Mouse (Mus musculus): ENCODE data around the gene Lrit3. TPM values are rescaled to one million over a fixed set of nuclear protein-coding genes. Genes with fewer than 3 reads are reported as not detected.
A peak's percentile ranks its signal among the peaks of the same experiment; 100 is the strongest.

Gene Lrit3
- polyA plus RNA-seq, 1 experiment: 0.33 TPM

GRCm38 (mm10) chr3:129822206-129822775 is 18.5 kb upstream of the Lrit3 start, which contains the start of gene Rrh:
TSS of gene Rrh (minus strand) at chr3:129822587.
- H3K27ac ChIP-seq (ENCODE audit: insufficient read depth, low read depth, low read length): no peak within 1 kb of the TSS
- no peak for TF ChIP-seq CTCF (conservative IDR thresholded peaks at IDR 0.05; ENCODE audit: insufficient read depth, insufficient read length, low read depth, low read length)
- no peak for TF ChIP-seq POLR2A (IDR thresholded peaks at IDR 0.05; ENCODE audit: low read depth, low read length)
- H3K27me3 ChIP-seq (replicated peaks; ENCODE audit: control insufficient read depth, insufficient read depth, low read length): no peaks in the 10 kb centered on the region
- no peaks in the 10 kb centered on the region for H3K4me1 ChIP-seq (ENCODE audit: control insufficient read depth, insufficient read depth, low read length)
- DNase-seq: no peak
- no peaks in the 10 kb centered on the region for H3K36me3 ChIP-seq (ENCODE audit: control insufficient read depth, insufficient read depth, low read length)
- no peak within 1 kb of the TSS for H3K4me3 ChIP-seq (ENCODE audit: insufficient read depth, low read depth, low read length)
- WGBS: 96% methylated on average over 11 of the region's 11 CpGs

- TF ChIP-seq POLR2A (IDR thresholded peaks at IDR 0.05; ENCODE audit: low read depth, low read length): no peak
These were observed 17.9 kb upstream of the Lrit3 start for GRCm38 (mm10) chr3:129821736-129822135.

GRCm38 (mm10) chr3:129820847-129821246 is 17.0 kb upstream of the Lrit3 start:
- H3K4me3 ChIP-seq (ENCODE audit: insufficient read depth, low read depth, low read length): no peak overlapping the region
- H3K27ac ChIP-seq (ENCODE audit: insufficient read depth, low read depth, low read length): no peak overlapping the region
- 66% methylated on average over 9 of the region's 9 CpGs for WGBS
- H3K4me1 ChIP-seq (ENCODE audit: control insufficient read depth, insufficient read depth, low read length): no peaks in the 10 kb centered on the region
- H3K27me3 ChIP-seq (replicated peaks; ENCODE audit: control insufficient read depth, insufficient read depth, low read length): no peaks in the 10 kb centered on the region
- no peak for DNase-seq
- H3K36me3 ChIP-seq (ENCODE audit: control insufficient read depth, insufficient read depth, low read length): no peaks in the 10 kb centered on the region
- TF ChIP-seq POLR2A (IDR thresholded peaks at IDR 0.05; ENCODE audit: low read depth, low read length) (no peak), CTCF (conservative IDR thresholded peaks at IDR 0.05; ENCODE audit: insufficient read depth, insufficient read length, low read depth, low read length) (no peak)

More at GRCm38 (mm10) chr3:129821736-129822135, 17.9 kb upstream of the Lrit3 start:
- Histone ChIP-seq H3K36me3 (ENCODE audit: control insufficient read depth, insufficient read depth, low read length) (no peaks in the 10 kb centered on the region), H3K27me3 (replicated peaks; ENCODE audit: control insufficient read depth, insufficient read depth, low read length) (no peaks in the 10 kb centered on the region), H3K4me1 (ENCODE audit: control insufficient read depth, insufficient read depth, low read length) (no peaks in the 10 kb centered on the region), H3K27ac (ENCODE audit: insufficient read depth, low read depth, low read length) (no peak overlapping the region), H3K4me3 (ENCODE audit: insufficient read depth, low read depth, low read length) (no peak overlapping the region)
- 74% methylated on average over 8 of the region's 8 CpGs for WGBS
- no peak for DNase-seq

GRCm38 (mm10) chr3:129799011-129799410 is 4.8 kb downstream of the Lrit3 start:
- no peak for TF ChIP-seq CTCF (conservative IDR thresholded peaks at IDR 0.05; ENCODE audit: insufficient read depth, insufficient read length, low read depth, low read length)
- TF ChIP-seq POLR2A (IDR thresholded peaks at IDR 0.05; ENCODE audit: low read depth, low read length): no peak
- Histone ChIP-seq H3K27me3 (replicated peaks; ENCODE audit: control insufficient read depth, insufficient read depth, low read length) (no peaks in the 10 kb centered on the region), H3K4me3 (ENCODE audit: insufficient read depth, low read depth, low read length) (no peak overlapping the region), H3K27ac (ENCODE audit: insufficient read depth, low read depth, low read length) (peak overlapping the region; percentile 68; the same call in 1 of the 2 replicates), H3K36me3 (ENCODE audit: control insufficient read depth, insufficient read depth, low read length) (no peaks in the 10 kb centered on the region), H3K4me1 (ENCODE audit: control insufficient read depth, insufficient read depth, low read length) (peaks cover 14% of the 10 kb centered on the region)
- whole genome bisulfite sequencing: 56% methylated on average over 2 of the region's 2 CpGs
- DNase-seq: peak; percentile 52

GRCm38 (mm10) chr3:129798551-129798950 is 5.3 kb downstream of the Lrit3 start:
- H3K4me3 ChIP-seq (ENCODE audit: insufficient read depth, low read depth, low read length): peak overlapping the region; percentile 10; the same call in 1 of the 2 replicates
- peak overlapping the region; percentile 68; the same call in 1 of the 2 replicates for H3K27ac ChIP-seq (ENCODE audit: insufficient read depth, low read depth, low read length)
- H3K4me1 ChIP-seq (ENCODE audit: control insufficient read depth, insufficient read depth, low read length): peaks cover 14% of the 10 kb centered on the region
- H3K27me3 ChIP-seq (replicated peaks; ENCODE audit: control insufficient read depth, insufficient read depth, low read length): no peaks in the 10 kb centered on the region
- TF ChIP-seq CTCF (conservative IDR thresholded peaks at IDR 0.05; ENCODE audit: insufficient read depth, insufficient read length, low read depth, low read length) (no peak), POLR2A (IDR thresholded peaks at IDR 0.05; ENCODE audit: low read depth, low read length) (no peak)
- DNase-seq: no peak
- no peaks in the 10 kb centered on the region for H3K36me3 ChIP-seq (ENCODE audit: control insufficient read depth, insufficient read depth, low read length)
- WGBS: 75% methylated on average over 11 of the region's 11 CpGs

GRCm38 (mm10) chr3:129797341-129797740 is 6.5 kb downstream of the Lrit3 start:
- DNase-seq: peak; percentile 80

GRCm38 (mm10) chr3:129793801-129794200 is 10.0 kb downstream of the Lrit3 start:
- TF ChIP-seq CTCF (conservative IDR thresholded peaks at IDR 0.05; ENCODE audit: insufficient read depth, insufficient read length, low read depth, low read length) (no peak), POLR2A (IDR thresholded peaks at IDR 0.05; ENCODE audit: low read depth, low read length) (no peak)
- H3K27ac ChIP-seq (ENCODE audit: insufficient read depth, low read depth, low read length): peak overlapping the region; percentile 68
- H3K4me3 ChIP-seq (ENCODE audit: insufficient read depth, low read depth, low read length): no peak overlapping the region
- peaks cover 14% of the 10 kb centered on the region for H3K4me1 ChIP-seq (ENCODE audit: control insufficient read depth, insufficient read depth, low read length)
- H3K36me3 ChIP-seq (ENCODE audit: control insufficient read depth, insufficient read depth, low read length): no peaks in the 10 kb centered on the region
- WGBS: 48% methylated on average over 5 of the region's 5 CpGs
- no peaks in the 10 kb centered on the region for H3K27me3 ChIP-seq (replicated peaks; ENCODE audit: control insufficient read depth, insufficient read depth, low read length)
- DNase-seq: peak; percentile 92

More at GRCm38 (mm10) chr3:129797341-129797740, 6.5 kb downstream of the Lrit3 start:
- peaks cover 14% of the 10 kb centered on the region for H3K4me1 ChIP-seq (ENCODE audit: control insufficient read depth, insufficient read depth, low read length)
- no peaks in the 10 kb centered on the region for H3K36me3 ChIP-seq (ENCODE audit: control insufficient read depth, insufficient read depth, low read length)
- no peak for TF ChIP-seq CTCF (conservative IDR thresholded peaks at IDR 0.05; ENCODE audit: insufficient read depth, insufficient read length, low read depth, low read length)
- no peak for TF ChIP-seq POLR2A (IDR thresholded peaks at IDR 0.05; ENCODE audit: low read depth, low read length)
- peak overlapping the region; percentile 55 for H3K4me3 ChIP-seq (ENCODE audit: insufficient read depth, low read depth, low read length)
- H3K27me3 ChIP-seq (replicated peaks; ENCODE audit: control insufficient read depth, insufficient read depth, low read length): no peaks in the 10 kb centered on the region
- H3K27ac ChIP-seq (ENCODE audit: insufficient read depth, low read depth, low read length): peak overlapping the region; percentile 99
- WGBS: 35% methylated on average over 5 of the region's 5 CpGs
